Mouse (Mus musculus) E14TG2a.4 (cell line): ENCODE data around the gene Mef2d.

Experiments
- CTCF ChIP-seq: conservative IDR thresholded peaks from 2 replicates; pipeline ENCODE4 v1.5.1; 2014; ENCODE audit warnings: low read length
- POU5F1 ChIP-seq: IDR thresholded peaks from 2 replicates; pipeline ENCODE4 v1.6.1; 2014; ENCODE audit warnings: low read length, borderline replicate concordance

DNA sequence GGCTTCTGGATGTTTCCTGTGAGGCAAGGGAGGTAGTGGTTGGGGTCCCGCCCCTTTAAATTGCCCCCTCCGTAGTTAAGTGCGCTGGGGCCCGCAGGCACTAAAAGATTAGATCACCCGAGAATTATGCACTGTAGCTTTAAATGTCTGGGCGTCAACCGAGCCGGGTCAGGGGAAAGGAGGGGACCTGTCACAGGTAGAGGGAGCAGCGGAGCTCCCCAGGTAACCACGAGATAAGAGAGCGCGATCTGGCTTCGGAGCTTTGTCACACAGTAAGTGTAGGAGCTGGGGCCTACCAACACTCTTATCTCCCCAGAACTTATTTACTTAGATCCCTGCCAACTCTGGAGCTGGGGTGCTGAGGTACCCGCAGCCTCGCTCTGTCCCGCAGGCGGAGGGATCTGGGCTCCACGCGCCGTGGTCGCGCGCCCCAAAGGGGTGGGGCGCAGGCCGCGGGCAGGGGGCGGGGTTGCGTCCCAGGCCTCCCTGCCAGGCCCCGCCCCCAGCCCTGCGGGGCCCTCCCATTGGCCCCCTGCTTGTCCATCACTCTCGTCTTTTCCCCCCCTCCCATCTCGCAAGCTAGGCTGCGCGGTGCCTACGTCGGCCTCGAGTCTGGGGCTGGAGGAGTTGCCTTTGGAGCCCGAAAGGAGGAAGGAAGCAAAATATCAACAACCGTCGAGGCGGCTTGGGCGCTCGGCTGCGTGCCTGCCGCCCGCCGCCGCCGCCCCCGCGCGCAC is at the start of gene Mef2d:
- TF ChIP-seq CTCF, result 0 out of 2 replicates have a peak, but pooled peaks have one; percentile 10
- TF ChIP-seq POU5F1, result no peak
